Mouse (Mus musculus) forebrain, postnatal 0 days (tissue): ENCODE measurements around the gene Gm20696. TPM values are rescaled to one million over a fixed set of nuclear protein-coding genes. Genes with fewer than 3 reads are reported as not detected.

Experiments
- ATAC-seq: fragments of 200-750 bp; cut with Nextera tagmentation; 2 replicates; pipeline ENCODE4 v1.8.0; 2017; ENCODE audit warnings: mild to moderate bottlenecking, moderate library complexity
- DNase-seq: peaks from one replicate; pipeline ENCODE4 v3.0.0-alpha.2; 2015
- H3K27ac ChIP-seq: fragments of 300-500 bp; sonication (generic); 2 replicates; pipeline ENCODE4 v1.5.1; 2014; ENCODE audit warnings: low read depth, mild to moderate bottlenecking, antibody characterized with exemption, low read length, moderate library complexity, mixed read lengths
- H3K27me3 ChIP-seq: fragments of 300-500 bp; sonication (generic); 2 replicates; pipeline ENCODE4 v1.6.1; 2014; ENCODE audit warnings: mild to moderate bottlenecking, low read length, mixed read lengths; ENCODE audit not compliant: insufficient read depth
- H3K36me3 ChIP-seq: fragments of 300-500 bp; sonication (generic); 2 replicates; pipeline ENCODE4 v1.6.1; 2014; ENCODE audit warnings: mild to moderate bottlenecking, moderate library complexity; ENCODE audit not compliant: insufficient read depth
- H3K4me1 ChIP-seq: fragments of 300-500 bp; sonication (generic); 2 replicates; pipeline ENCODE4 v1.6.1; 2014; ENCODE audit warnings: antibody characterized with exemption; ENCODE audit not compliant: insufficient read depth
- H3K4me2 ChIP-seq: fragments of 300-500 bp; sonication (generic); 2 replicates; pipeline ENCODE4 v1.6.1; 2014; ENCODE audit warnings: low read depth, mild to moderate bottlenecking, moderate library complexity
- H3K4me3 ChIP-seq: fragments of 300-500 bp; sonication (generic); 2 replicates; pipeline ENCODE4 v1.5.1; 2014; ENCODE audit warnings: low read depth, low read length, mixed read lengths
- H3K9ac ChIP-seq: fragments of 300-500 bp; sonication (generic); 2 replicates; pipeline ENCODE4 v1.6.1; 2014; ENCODE audit warnings: mild to moderate bottlenecking
- H3K9me3 ChIP-seq: fragments of 300-500 bp; sonication (generic); 2 replicates; pipeline ENCODE4 v1.6.1; 2016; ENCODE audit warnings: low read length
- CTCF ChIP-seq: sonication (generic); IDR thresholded peaks from 2 replicates; pipeline ENCODE4 v1.5.1; 2016; ENCODE audit warnings: antibody characterized with exemption, control low read depth, low read depth
- WGBS: fragments of 180-500 bp; shearing (Covaris S2); extraction: QIAGEN DNeasy Blood & Tissue Kit; methylation state at CpG from one replicate; pipeline ENCODE4 v1.1.7; 2014; 5-methylcytosine and 5-hydroxymethylcytosine counted together
- polyA plus RNA-seq: library from polyadenylated mRNA; unstranded; fragments of >200 nt; fragmentation: Nextera tagmentation; extraction: Ambion mirVana; gene quantifications from 2 replicates; pipeline ENCODE4 v1.2.1, GENCODE M21; 2015
- total RNA-seq: library from RNA; depleted of rRNA; stranded (reverse); fragments of >200 nt; gene quantifications from 2 replicates; pipeline ENCODE4 v1.2.3, GENCODE M21; 2014

Gm20696 gene
- total and polyA plus RNA-seq, 2 experiments from 2014 or later = 2.2 to 2.6 TPM

GRCm38 (mm10) chr6:99265945-99266656 lies 400.5 kb downstream of the Gm20696 start:
- no peak overlapping the region for H3K4me3 ChIP-seq
- H3K4me1 ChIP-seq = peaks cover 16% of the 10 kb centered on the region; the same call in 1 of the 2 replicates
- ATAC-seq (no peak), DNase-seq (peak; percentile 35)
- no peaks in the 10 kb centered on the region for H3K27me3 ChIP-seq
- H3K9me3 ChIP-seq = no peaks in the 10 kb centered on the region
- H3K4me2 ChIP-seq = peak overlapping the region; percentile 20
- H3K9ac ChIP-seq = peak overlapping the region; percentile 25; the same call in 1 of the 2 replicates
- peak overlapping the region; percentile 73 for H3K27ac ChIP-seq
- WGBS = 16% methylated on average over 13 of the region's 13 CpGs
- no peaks in the 10 kb centered on the region for H3K36me3 ChIP-seq
- TF ChIP-seq CTCF = no peak

DNA sequence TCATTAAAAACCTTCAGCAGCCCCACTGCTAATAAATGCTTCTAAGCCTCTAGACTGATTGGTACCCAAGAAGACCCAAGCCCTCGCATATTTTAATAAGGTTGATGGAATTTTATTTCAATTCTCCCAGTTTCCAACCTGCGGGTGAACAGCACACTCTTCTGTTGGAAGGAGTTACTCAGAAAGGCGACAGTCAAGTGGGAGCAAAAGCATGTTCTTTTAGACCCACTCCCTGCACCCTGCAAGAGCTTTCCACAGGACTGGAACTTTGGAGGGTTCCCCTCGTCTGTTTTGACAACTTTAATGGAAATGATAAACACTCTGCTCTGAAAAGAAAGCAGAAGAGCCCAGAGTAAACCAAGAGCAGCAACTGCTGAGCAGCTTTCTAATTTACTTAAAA lies 401.4 kb downstream of the Gm20696 start:
- DNase-seq = peak; percentile 67

DNA sequence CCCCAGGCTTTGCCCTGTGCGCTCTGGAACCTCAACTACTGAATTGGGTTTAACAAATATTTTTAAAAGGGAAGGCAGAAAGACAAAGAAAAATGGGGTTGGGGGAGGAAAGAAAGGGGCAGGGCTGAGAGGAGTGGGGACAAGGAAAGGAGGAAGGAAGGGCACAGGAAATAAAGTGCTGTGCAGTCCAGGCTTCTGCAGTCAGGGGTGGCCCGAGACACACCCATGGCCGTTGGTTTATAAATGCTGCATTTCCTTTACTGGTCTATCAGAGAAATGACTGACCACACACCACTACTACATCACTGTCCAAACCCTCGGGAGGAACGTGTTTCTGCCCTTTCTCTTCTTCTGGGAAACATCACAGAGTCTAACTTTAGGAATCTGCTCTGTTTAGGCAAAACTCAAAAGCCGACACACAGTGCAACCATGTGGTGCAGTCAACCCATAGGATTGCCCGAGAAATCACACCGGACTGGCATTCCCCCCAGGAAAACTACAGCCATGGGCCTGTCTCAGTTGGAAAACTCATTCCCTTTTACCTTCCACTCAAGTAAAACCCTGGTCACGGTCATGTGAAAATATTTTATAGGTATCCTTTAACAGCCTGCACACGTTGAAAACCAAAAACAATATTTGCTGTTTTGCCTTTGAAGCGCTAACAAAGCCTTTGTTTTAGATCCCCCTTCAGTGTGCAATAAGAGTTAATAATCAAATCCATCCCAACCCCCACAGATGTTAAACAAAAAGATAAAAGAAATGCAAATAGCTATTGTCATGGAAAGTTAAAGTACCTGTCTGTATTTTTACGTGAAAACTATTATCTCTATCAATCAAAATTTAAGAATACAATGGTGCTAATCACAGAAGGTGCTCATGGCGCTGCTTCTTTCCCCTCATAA lies 402.2 kb downstream of the Gm20696 start:
- Histone ChIP-seq H3K27me3 (no peaks in the 10 kb centered on the region), H3K4me1 (peaks cover 16% of the 10 kb centered on the region; the same call in 1 of the 2 replicates), H3K9ac (no peak overlapping the region), H3K4me3 (no peak overlapping the region), H3K36me3 (no peaks in the 10 kb centered on the region), H3K9me3 (no peaks in the 10 kb centered on the region), H3K27ac (peak overlapping the region; percentile 4), H3K4me2 (0 out of 2 replicates have a peak overlapping the region, but pooled peaks have one; percentile 8)
- TF ChIP-seq CTCF = no peak
- ATAC-seq (peak; percentile 62; the same call in 1 of the 2 replicates), DNase-seq (no peak)
- WGBS = 42% methylated on average over 13 of the region's 13 CpGs

More for the DNA sequence above, 401.4 kb downstream of the Gm20696 start:
- no peaks in the 10 kb centered on the region for H3K27me3 ChIP-seq
- no peaks in the 10 kb centered on the region for H3K36me3 ChIP-seq
- H3K9ac ChIP-seq = no peak overlapping the region
- WGBS = 27% methylated on average over 4 of the region's 4 CpGs
- H3K4me3 ChIP-seq = no peak overlapping the region
- H3K27ac ChIP-seq = peak overlapping the region; percentile 73
- H3K4me2 ChIP-seq = peak overlapping the region; percentile 20
- H3K4me1 ChIP-seq = peaks cover 16% of the 10 kb centered on the region; the same call in 1 of the 2 replicates
- ATAC-seq = peak; percentile 72; the same call in 1 of the 2 replicates
- TF ChIP-seq CTCF = peak; percentile 59
- no peaks in the 10 kb centered on the region for H3K9me3 ChIP-seq

DNA sequence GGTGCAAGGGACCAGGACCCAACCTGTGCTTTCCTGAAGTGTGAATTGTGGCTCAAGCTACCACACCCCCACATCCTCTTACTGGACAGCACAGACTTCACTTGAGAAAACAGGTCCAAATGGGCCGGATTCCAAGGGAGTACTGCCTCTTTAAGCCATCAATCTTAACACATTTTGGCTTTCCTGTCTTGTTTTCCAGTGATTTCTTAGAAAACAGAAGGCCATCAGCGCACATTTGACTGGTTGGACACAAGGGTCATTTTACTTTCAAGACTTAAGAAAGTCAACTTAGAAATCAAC lies 402.8 kb downstream of the Gm20696 start:
- DNase-seq = no peak
- Histone ChIP-seq H3K36me3 (no peaks in the 10 kb centered on the region), H3K4me3 (no peak overlapping the region), H3K4me2 (0 out of 2 replicates have a peak overlapping the region, but pooled peaks have one; percentile 8), H3K9me3 (no peaks in the 10 kb centered on the region), H3K27ac (peak overlapping the region; percentile 4; the same call in 1 of the 2 replicates), H3K9ac (no peak overlapping the region), H3K27me3 (no peaks in the 10 kb centered on the region), H3K4me1 (peaks cover 14% of the 10 kb centered on the region; the same call in 1 of the 2 replicates)
- ATAC-seq = no peak
- 42% methylated on average over 2 of the region's 2 CpGs for WGBS
- no peak for TF ChIP-seq CTCF

GRCm38 (mm10) chr6:99263061-99263885 lies 403.3 kb downstream of the Gm20696 start:
- DNase-seq = peak; percentile 16
- H3K36me3 ChIP-seq = no peaks in the 10 kb centered on the region
- no peak overlapping the region for H3K9ac ChIP-seq
- no peaks in the 10 kb centered on the region for H3K27me3 ChIP-seq
- peaks cover 10% of the 10 kb centered on the region; the same call in 1 of the 2 replicates for H3K4me1 ChIP-seq
- H3K4me3 ChIP-seq = no peak overlapping the region
- H3K4me2 ChIP-seq = no peak overlapping the region
- no peak for ATAC-seq
- 29% methylated on average over 12 of the region's 12 CpGs for WGBS
- no peaks in the 10 kb centered on the region for H3K9me3 ChIP-seq
- peak overlapping the region; percentile 9; the same call in 1 of the 2 replicates for H3K27ac ChIP-seq
- no peak for TF ChIP-seq CTCF

GRCm38 (mm10) chr6:99261737-99262130 lies 404.9 kb downstream of the Gm20696 start:
- ATAC-seq (no peak), DNase-seq (no peak)
- Histone ChIP-seq H3K27ac (no peak overlapping the region), H3K4me3 (no peak overlapping the region), H3K27me3 (no peaks in the 10 kb centered on the region), H3K4me1 (0 out of 2 replicates have a peak, but pooled peaks cover 7% of the 10 kb centered on the region), H3K9ac (no peak overlapping the region), H3K9me3 (no peaks in the 10 kb centered on the region), H3K36me3 (no peaks in the 10 kb centered on the region), H3K4me2 (no peak overlapping the region)
- WGBS = 53% methylated on average over 4 of the region's 4 CpGs
- TF ChIP-seq CTCF = no peak
